Mouse (Mus musculus) neural tube, embryonic 13.5 days (tissue): ENCODE data around the gene Creb5. TPM values are rescaled to one million over a fixed set of nuclear protein-coding genes. Genes with fewer than 3 reads are reported as not detected.

ENCODE experiments used
- ATAC-seq: fragments of 200-750 bp; cut with Nextera tagmentation; 2 replicates; pipeline ENCODE4 v1.8.0; 2017; ENCODE audit warnings: low read depth, mild to moderate bottlenecking, moderate TSS enrichment, moderate library complexity
- H3K27ac ChIP-seq: fragments of 300-500 bp; sonication (generic); replicated peaks from 2 replicates; pipeline ENCODE4 v1.5.1; 2015; ENCODE audit warnings: moderate library complexity, mild to moderate bottlenecking, inconsistent platforms
- H3K27me3 ChIP-seq: fragments of 300-500 bp; sonication (generic); 2 replicates; pipeline ENCODE4 v1.6.1; 2015; ENCODE audit warnings: mild to moderate bottlenecking, inconsistent platforms
- H3K36me3 ChIP-seq: fragments of 300-500 bp; sonication (generic); 2 replicates; pipeline ENCODE4 v1.6.1; 2015; ENCODE audit warnings: mild to moderate bottlenecking, inconsistent platforms
- H3K4me1 ChIP-seq: fragments of 300-500 bp; sonication (generic); replicated peaks from 2 replicates; pipeline ENCODE4 v1.6.1; 2015; ENCODE audit warnings: inconsistent platforms
- H3K4me2 ChIP-seq: fragments of 300-500 bp; sonication (generic); 2 replicates; pipeline ENCODE4 v1.6.1; 2015; ENCODE audit warnings: inconsistent platforms, mild to moderate bottlenecking, moderate library complexity
- H3K4me3 ChIP-seq: fragments of 300-500 bp; sonication (generic); 2 replicates; pipeline ENCODE4 v1.5.1; 2015; ENCODE audit warnings: mild to moderate bottlenecking, inconsistent platforms
- H3K9ac ChIP-seq: fragments of 300-500 bp; sonication (generic); 2 replicates; pipeline ENCODE4 v1.6.1; 2015; ENCODE audit warnings: moderate library complexity, mild to moderate bottlenecking, inconsistent platforms
- H3K9me3 ChIP-seq: fragments of 300-500 bp; sonication (generic); 2 replicates; pipeline ENCODE4 v1.6.1; 2016; ENCODE audit warnings: inconsistent platforms
- WGBS: fragments of 180-500 bp; shearing (Covaris S2); methylation state at CpG from one replicate; pipeline ENCODE4 v1.1.7; 2015; 5-methylcytosine and 5-hydroxymethylcytosine counted together
- polyA plus RNA-seq: library from polyadenylated mRNA; unstranded; fragments of >200 nt; fragmentation: Nextera tagmentation; extraction: Ambion mirVana; gene quantifications from 2 replicates; pipeline ENCODE4 v1.2.1, GENCODE M21; 2015

The Creb5 gene
- polyA plus RNA-seq, 1 experiment from 2014 or later, result 11.9 TPM

DNA sequence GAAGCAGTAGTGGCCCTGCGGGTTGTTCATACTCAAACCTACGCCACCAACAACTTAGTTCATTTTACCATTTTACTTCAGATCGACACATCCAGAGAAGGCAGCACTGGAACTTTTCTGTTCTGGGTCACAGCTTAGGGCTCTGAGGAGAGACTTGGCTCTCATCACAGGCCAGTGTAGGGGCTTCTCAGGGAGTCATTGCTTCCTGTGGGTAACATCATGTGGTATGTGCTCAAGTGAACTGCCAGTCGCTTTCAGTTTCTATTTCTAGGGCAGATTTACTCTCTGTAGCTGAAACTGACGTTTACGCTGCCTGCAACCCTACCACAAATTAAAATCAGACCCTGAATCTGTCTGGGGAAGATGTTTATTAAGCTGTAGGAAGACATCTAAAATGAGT, 302.7 kb downstream of the Creb5 start:
- Histone ChIP-seq H3K36me3 (no peaks in the 10 kb centered on the region), H3K4me3 (no peak overlapping the region), H3K4me1 (peaks cover 24% of the 10 kb centered on the region), H3K9me3 (no peaks in the 10 kb centered on the region), H3K9ac (no peak overlapping the region), H3K27me3 (no peaks in the 10 kb centered on the region), H3K4me2 (no peak overlapping the region), H3K27ac (no peak overlapping the region)
- 84% methylated on average over 6 of the region's 6 CpGs for WGBS
- no peak for ATAC-seq

DNA sequence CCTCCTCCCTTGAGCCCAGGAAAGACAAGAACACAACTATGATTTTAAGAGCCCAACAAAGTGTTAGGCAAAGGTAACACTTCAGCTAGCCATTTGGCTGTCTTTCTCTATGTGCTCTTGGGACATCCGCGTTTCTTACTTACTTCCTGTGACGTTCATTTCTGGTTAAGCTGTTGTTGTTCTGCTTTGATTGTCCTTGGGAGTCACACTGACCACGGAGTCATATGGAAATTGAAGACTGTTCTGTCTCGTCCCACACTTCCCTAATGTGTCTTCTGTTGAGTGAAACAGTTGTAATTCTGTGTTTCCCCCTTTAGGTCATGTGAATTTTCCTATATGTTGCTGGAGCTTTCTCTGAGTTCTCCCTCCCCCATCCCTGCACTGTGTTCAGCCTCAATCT, 305.2 kb downstream of the Creb5 start:
- Histone ChIP-seq H3K9me3 (no peaks in the 10 kb centered on the region), H3K27ac (no peak overlapping the region), H3K36me3 (no peaks in the 10 kb centered on the region), H3K4me2 (no peak overlapping the region), H3K9ac (no peak overlapping the region), H3K27me3 (no peaks in the 10 kb centered on the region), H3K4me3 (no peak overlapping the region), H3K4me1 (peaks cover 19% of the 10 kb centered on the region)
- WGBS, result 91% methylated on average over 5 of the region's 5 CpGs
- ATAC-seq, result no peak

DNA sequence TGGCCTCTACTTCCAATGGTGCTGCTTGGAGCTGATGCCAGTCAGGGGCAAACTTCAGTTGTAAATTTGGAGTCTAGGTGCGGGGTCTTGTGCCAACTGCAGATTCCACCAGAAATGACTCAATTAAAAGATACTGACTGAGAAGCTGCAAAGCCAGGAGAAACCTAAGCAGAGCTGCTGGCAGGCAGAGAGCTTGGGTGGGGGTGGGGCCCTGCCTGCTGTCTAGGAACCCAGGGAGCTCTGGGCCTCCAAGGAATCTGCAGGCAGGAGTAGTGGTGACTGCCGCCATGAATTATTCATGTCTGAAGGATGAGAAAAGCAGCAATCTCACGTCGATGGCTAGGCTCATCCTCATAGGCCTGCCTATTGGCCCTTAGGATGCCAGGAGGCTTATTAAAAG, 306.5 kb downstream of the Creb5 start:
- 16% methylated on average over 4 of the region's 4 CpGs for WGBS
- H3K9ac ChIP-seq, result no peak overlapping the region
- no peaks in the 10 kb centered on the region for H3K9me3 ChIP-seq
- H3K4me1 ChIP-seq, result peaks cover 19% of the 10 kb centered on the region
- peak overlapping the region; percentile 64 for H3K27ac ChIP-seq
- peak; percentile 89 for ATAC-seq
- H3K27me3 ChIP-seq, result 0 out of 2 replicates have a peak, but pooled peaks cover 4% of the 10 kb centered on the region
- 0 out of 2 replicates have a peak overlapping the region, but pooled peaks have one; percentile 0 for H3K4me2 ChIP-seq
- no peaks in the 10 kb centered on the region for H3K36me3 ChIP-seq
- no peak overlapping the region for H3K4me3 ChIP-seq

DNA sequence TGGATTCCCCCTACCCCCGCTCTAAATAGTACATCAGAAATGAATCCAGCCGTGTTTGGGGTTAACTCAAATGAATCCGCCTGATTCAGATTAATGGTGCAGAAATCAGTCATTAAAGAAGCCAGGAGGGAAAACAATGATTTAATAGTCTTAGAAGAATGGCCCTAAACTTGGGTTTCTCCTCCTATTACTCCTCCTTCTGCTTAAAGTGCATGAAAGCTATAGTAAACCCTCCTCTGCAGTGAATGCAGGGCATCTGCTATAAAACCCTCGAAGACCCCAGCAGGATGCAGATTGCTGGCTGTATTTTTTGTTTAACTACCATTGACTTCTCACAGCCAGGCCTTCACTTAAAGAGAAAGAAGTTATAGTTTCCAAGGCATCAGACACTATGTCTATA, 307.2 kb downstream of the Creb5 start:
- 22% methylated on average over 4 of the region's 4 CpGs for WGBS
- H3K4me2 ChIP-seq, result 0 out of 2 replicates have a peak overlapping the region, but pooled peaks have one; percentile 0
- peak overlapping the region; percentile 64 for H3K27ac ChIP-seq

DNA sequence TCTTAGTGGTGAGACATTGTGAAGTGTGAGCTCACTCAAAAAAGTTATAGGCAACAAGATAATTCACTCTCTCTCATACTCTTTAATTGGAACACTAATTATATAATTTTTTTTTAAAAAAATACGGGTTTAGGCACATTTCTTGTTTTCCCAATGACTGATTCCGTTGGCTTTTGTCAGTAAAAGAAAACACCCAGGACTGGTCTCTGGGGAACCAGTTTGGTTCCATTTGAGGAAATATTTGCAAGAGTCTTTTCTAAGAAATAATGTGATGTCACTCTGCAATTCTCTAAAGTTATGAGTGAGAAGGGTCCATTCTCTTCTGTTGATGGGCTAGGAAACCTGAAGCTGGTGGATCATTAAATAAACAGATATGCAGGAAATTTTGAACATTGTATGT, 309.3 kb downstream of the Creb5 start:
- H3K4me2 ChIP-seq, result no peak overlapping the region
- no peaks in the 10 kb centered on the region for H3K36me3 ChIP-seq
- H3K9me3 ChIP-seq, result no peaks in the 10 kb centered on the region
- H3K27ac ChIP-seq, result no peak overlapping the region
- peaks cover 19% of the 10 kb centered on the region for H3K4me1 ChIP-seq
- no peak overlapping the region for H3K4me3 ChIP-seq
- no peak for ATAC-seq
- WGBS, result 83% methylated on average over 2 of the region's 2 CpGs
- 0 out of 2 replicates have a peak, but pooled peaks cover 4% of the 10 kb centered on the region for H3K27me3 ChIP-seq
- H3K9ac ChIP-seq, result no peak overlapping the region

More for the DNA sequence above, 307.2 kb downstream of the Creb5 start:
- Histone ChIP-seq H3K27me3 (0 out of 2 replicates have a peak, but pooled peaks cover 4% of the 10 kb centered on the region), H3K4me1 (peaks cover 19% of the 10 kb centered on the region), H3K9ac (no peak overlapping the region), H3K4me3 (no peak overlapping the region), H3K36me3 (no peaks in the 10 kb centered on the region), H3K9me3 (no peaks in the 10 kb centered on the region)
- ATAC-seq, result no peak

DNA sequence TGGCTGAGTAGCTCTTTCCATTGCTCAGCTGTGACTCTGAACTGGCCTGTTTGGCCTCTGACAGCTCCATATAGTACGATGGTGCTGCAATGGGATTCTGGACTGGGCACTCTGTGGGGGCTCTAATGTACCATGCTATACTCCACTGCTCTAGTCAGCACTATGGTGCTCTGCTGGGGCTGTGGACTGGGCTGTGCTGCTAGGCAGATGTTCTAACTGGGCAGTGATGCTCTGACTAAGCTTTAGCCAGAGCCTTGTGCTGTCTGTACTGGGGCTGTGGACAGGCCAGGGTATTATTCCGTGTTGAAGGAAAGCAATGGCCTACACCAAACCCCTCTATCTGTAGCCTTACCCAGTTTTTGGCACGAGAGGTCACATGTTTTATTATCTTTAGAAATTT, 316.0 kb downstream of the Creb5 start:
- 87% methylated on average over 3 of the region's 3 CpGs for WGBS
- Histone ChIP-seq H3K27ac (no peak overlapping the region), H3K4me1 (no peaks in the 10 kb centered on the region), H3K27me3 (0 out of 2 replicates have a peak, but pooled peaks cover under 1% of the 10 kb centered on the region), H3K9ac (no peak overlapping the region), H3K9me3 (no peaks in the 10 kb centered on the region), H3K4me3 (no peak overlapping the region), H3K4me2 (no peak overlapping the region), H3K36me3 (no peaks in the 10 kb centered on the region)
- ATAC-seq, result no peak

DNA sequence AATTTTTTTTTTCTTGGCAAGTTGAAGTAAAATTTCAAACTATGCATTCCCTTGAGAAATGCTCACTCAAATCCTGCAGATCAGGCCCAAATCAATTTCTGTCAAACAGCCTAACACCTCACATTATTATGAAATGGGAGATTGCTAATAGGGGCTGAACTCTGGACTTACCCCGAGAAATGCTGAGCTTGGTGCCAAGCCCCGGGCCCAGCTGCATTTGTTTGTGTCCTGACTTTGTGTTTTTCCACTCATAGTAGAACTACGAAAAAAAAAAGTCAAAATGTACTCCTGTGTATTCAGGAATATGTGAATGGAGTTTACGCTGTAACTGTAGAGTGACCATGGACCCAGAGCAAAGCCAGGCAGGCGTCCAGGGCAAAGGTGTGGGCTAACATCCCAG, 316.6 kb downstream of the Creb5 start:
- no peak for ATAC-seq
- Histone ChIP-seq H3K4me3 (no peak overlapping the region), H3K4me2 (no peak overlapping the region), H3K9me3 (no peaks in the 10 kb centered on the region), H3K27me3 (no peaks in the 10 kb centered on the region), H3K36me3 (no peaks in the 10 kb centered on the region), H3K27ac (no peak overlapping the region), H3K9ac (no peak overlapping the region), H3K4me1 (no peaks in the 10 kb centered on the region)
- 94% methylated on average over 5 of the region's 5 CpGs for WGBS

DNA sequence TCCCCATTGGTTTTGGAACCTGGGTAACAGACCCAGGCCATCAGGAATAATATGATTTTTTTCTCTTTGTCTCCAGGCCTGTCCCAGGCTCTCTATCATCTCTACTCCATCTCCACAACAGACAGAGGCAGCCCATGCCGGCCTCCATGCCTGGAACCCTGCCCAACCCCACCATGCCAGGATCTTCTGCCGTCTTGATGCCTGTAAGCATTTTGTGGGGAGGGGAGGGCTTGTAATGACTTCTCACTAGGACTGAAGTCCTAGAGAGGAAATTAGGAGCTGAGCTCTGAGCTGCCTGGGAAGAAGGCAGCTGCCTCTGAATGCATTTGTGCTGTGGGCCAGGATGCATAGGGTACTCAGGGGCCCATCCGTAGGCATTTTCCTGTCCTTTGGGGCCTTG, 317.3 kb downstream of the Creb5 start:
- no peak overlapping the region for H3K27ac ChIP-seq
- H3K27me3 ChIP-seq, result no peaks in the 10 kb centered on the region
- H3K4me2 ChIP-seq, result no peak overlapping the region
- 71% methylated on average over 3 of the region's 3 CpGs for WGBS
- no peak for ATAC-seq
- no peak overlapping the region for H3K4me3 ChIP-seq
- no peaks in the 10 kb centered on the region for H3K4me1 ChIP-seq
- H3K36me3 ChIP-seq, result no peaks in the 10 kb centered on the region
- no peaks in the 10 kb centered on the region for H3K9me3 ChIP-seq
- no peak overlapping the region for H3K9ac ChIP-seq

DNA sequence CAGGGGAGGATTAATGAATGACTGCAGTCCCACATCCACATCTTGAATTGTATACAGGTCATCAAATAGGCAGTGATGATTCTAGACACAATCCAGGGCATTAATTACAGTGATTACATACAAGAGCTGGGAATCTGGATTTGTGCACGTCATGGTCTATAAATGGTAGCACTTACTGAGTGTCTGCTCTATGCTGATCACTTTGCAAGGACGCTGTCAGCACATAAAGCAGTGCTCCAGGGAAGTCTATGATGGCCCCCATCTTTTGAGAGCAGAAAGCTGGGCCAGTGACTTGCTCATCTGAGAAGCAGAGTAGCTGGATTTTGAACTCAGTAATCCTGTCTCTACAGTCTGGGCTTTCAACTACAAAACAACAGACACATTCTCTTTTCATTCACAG, 318.1 kb downstream of the Creb5 start:
- no peak overlapping the region for H3K4me2 ChIP-seq
- H3K27me3 ChIP-seq, result no peaks in the 10 kb centered on the region
- H3K9me3 ChIP-seq, result no peaks in the 10 kb centered on the region
- no peak overlapping the region for H3K4me3 ChIP-seq
- H3K27ac ChIP-seq, result no peak overlapping the region
- no peak for ATAC-seq
- no peak overlapping the region for H3K9ac ChIP-seq
- H3K36me3 ChIP-seq, result no peaks in the 10 kb centered on the region
- WGBS, result 69% methylated on average over 2 of the region's 2 CpGs
- H3K4me1 ChIP-seq, result no peaks in the 10 kb centered on the region

DNA sequence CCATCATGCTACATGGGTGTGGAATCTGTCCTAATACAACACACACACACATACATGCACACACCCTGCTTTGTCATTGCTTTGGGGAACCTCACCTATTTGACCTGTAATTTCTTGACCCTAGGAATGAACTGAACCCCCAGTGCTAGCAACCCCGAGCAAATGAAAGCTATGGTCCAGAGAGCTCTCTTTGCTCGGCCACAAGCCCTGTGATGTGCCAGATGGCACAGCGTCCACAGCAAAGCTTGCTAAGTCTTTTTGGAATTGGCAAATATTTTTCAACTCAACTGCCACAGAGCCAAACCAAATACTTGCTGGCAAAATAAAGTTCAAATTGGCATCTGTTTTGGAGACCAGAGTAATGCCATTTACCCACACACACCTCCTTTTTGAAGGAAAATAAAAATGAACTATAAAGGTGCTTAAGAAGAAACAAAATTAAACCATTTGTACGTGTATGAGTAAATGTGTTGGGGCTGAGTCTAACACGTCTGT, 324.4 kb downstream of the Creb5 start:
- peaks cover 20% of the 10 kb centered on the region for H3K4me1 ChIP-seq
- no peak overlapping the region for H3K4me2 ChIP-seq
- H3K27ac ChIP-seq, result no peak overlapping the region
- WGBS, result 83% methylated on average over 5 of the region's 5 CpGs
- no peak overlapping the region for H3K9ac ChIP-seq
- no peak for ATAC-seq
- H3K9me3 ChIP-seq, result no peaks in the 10 kb centered on the region
- no peaks in the 10 kb centered on the region for H3K36me3 ChIP-seq
- no peaks in the 10 kb centered on the region for H3K27me3 ChIP-seq
- no peak overlapping the region for H3K4me3 ChIP-seq

DNA sequence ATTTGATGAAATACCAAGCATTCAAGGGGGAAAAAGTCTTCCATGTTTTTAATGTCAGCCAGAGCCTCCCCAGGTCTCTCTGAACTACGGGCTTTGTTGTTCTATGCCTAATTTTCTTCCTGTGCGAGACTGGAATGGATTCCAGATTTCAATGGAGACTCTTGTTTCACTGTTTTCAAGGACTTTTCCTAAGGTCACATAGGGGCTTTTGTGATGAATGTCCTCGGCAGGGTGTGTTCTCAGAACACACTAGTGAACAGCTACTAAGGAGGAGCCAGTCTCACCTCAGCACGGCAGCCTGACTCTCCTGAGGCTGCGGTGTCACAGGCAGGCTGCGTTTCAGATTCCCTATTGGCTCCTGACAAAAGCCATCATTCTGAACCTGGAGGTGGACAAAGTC, 325.6 kb downstream of the Creb5 start:
- 44% methylated on average over 6 of the region's 6 CpGs for WGBS

DNA sequence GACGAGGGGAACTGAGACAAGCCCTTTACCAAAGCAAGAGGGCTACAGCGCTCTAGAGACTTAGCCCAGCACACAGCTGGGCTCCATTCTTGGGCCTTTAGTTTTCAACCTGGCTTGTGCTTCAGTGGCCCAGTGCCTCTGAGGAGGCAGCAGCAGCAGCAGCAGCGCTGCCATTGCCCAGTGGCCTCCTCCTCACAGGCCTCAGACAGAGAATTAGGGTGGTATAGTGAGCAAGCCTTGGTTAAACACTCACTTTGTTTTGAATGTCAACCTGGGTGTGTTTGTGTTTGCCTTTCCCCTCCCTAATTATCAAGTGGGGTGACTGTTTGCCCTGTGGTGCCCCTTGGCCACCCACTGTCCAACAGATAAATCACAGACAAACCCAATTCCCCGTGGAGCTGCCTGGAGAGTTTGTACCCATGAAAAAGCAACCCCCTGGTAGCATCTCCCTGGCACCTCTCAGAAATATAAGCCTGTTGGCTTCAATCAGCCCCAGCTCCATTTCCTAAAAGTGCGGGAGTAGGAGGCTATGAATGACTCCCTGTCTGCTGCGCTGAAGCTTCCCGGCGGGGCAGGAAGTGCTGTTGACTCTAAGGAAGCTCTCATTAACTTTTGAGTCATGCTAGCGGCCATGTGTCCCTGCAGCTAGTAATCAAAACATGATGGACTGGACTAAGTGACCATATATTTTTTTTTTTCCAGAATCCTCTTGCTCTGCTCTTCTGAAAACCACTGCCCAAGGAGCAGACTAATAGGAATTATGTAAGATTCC, 328.6 kb downstream of the Creb5 start:
- Histone ChIP-seq H3K4me1 (peaks cover 23% of the 10 kb centered on the region), H3K4me2 (no peak overlapping the region), H3K27ac (no peak overlapping the region), H3K27me3 (no peaks in the 10 kb centered on the region), H3K4me3 (no peak overlapping the region), H3K9me3 (no peaks in the 10 kb centered on the region), H3K9ac (no peak overlapping the region), H3K36me3 (no peaks in the 10 kb centered on the region)
- no peak for ATAC-seq
- WGBS, result 62% methylated on average over 9 of the region's 9 CpGs

More for the DNA sequence above, 325.6 kb downstream of the Creb5 start:
- H3K36me3 ChIP-seq, result no peaks in the 10 kb centered on the region
- no peak overlapping the region for H3K27ac ChIP-seq
- H3K4me2 ChIP-seq, result no peak overlapping the region; the same call in 1 of the 2 replicates
- no peaks in the 10 kb centered on the region for H3K9me3 ChIP-seq
- H3K27me3 ChIP-seq, result no peaks in the 10 kb centered on the region
- H3K9ac ChIP-seq, result no peak overlapping the region
- H3K4me1 ChIP-seq, result peaks cover 20% of the 10 kb centered on the region
- ATAC-seq, result no peak
- no peak overlapping the region for H3K4me3 ChIP-seq

DNA sequence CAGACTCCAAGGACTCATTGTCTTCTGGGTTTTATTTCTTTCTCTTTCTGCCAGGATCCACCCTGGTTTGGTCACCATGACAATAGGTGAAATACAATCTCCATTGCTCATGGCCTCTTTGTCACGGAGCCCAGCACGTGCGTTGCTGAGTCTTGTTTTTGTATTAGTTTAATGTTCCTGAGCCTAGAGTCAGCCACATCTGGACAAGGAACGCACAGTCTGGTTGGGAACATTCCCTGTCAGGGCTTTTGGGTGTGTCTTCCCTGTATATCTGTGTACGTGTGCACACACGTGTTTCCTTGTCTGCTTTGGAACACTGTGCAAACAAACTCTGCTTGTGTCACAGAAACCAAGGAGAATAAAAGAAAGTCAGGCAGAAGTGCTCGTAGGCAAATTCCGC, 331.1 kb downstream of the Creb5 start:
- Histone ChIP-seq H3K4me1 (peaks cover 14% of the 10 kb centered on the region), H3K36me3 (no peaks in the 10 kb centered on the region), H3K4me2 (no peak overlapping the region), H3K27me3 (no peaks in the 10 kb centered on the region), H3K9me3 (no peaks in the 10 kb centered on the region), H3K4me3 (no peak overlapping the region), H3K27ac (no peak overlapping the region), H3K9ac (no peak overlapping the region)
- 45% methylated on average over 8 of the region's 8 CpGs for WGBS
- ATAC-seq, result no peak
